Mouse (Mus musculus) kidney, postnatal 14 days (tissue): ENCODE results near the gene Poglut1.
"Not testable (repeated sequence)": the region's sequence is repeated elsewhere in the genome, so short reads cannot be mapped to it uniquely, and the experiment has no call there.

Experiments used
- DNase-seq: peaks from one replicate; pipeline ENCODE4 v3.0.0; 2022; ENCODE audit warnings: mixed read lengths

The Poglut1 gene

GRCm38 (mm10) chr16:38536544-38537146, 13.4 kb downstream of the Poglut1 start:
- DNase-seq = peak; percentile 77

DNA sequence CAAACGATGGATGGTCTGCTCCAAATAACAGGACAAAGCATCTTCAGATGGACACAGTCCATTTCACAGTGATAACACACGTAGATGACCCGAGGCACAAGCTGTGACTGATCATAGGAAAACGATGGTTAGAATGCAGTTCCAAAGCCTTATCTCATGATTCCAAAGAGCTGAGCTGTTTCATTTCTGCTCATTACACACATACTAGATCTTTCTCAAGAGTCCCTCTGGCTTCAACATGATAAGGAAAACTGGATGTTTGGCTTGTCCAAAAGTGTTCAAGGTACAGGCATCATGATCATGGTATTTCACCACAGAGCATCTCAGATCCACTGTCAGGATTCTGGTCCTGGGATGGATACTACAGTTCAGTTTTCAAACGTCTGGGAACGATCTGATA, 23.8 kb downstream of the Poglut1 start:
- DNase-seq = no peak

- peak; percentile 97 for DNase-seq
Observed at GRCm38 (mm10) chr16:38522129-38523084, 27.7 kb downstream of the Poglut1 start, which contains the start of gene Timmdc1. Gene Timmdc1, minus strand, starts transcription at chr16:38522663.

GRCm38 (mm10) chr16:38521211-38521987, 28.7 kb downstream of the Poglut1 start:
- no peak for DNase-seq

DNA sequence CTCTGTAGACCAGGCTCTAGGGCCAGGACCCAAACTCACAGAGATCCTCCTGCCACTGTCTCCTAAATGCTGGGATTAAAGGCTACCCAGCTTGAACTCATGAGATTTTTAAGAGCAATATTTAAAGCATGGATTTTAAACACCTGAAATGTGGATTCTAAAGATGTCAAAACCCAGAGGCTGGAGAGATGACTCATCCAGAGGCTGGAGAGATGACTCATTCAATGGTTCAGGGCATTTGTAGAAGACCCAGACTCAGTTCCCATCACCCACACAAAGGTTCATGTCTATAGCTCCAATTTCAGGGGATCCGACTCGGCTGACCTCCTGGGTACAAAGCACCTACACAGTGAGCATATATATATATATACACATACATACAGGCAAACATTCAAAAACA, 30.9 kb downstream of the Poglut1 start:
- DNase-seq = no peak

DNA sequence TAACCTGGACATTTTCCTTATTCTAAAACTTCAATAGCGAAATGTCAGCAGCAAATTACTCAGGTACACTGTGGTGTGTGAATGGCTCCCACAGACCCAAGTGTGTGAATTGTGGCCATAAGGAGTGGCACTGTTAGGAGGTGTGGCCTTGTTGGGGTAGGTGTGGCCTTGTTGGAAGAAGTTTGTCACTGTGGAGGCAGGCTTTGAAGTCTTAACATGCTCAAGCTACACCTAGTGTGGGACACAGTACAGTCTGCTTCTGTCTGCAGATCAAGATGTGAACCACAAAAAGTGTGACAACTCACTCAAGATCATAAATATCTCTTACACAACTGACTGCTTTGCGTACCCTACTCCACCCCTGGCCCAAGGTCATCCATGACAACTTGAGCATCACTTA, 39.2 kb downstream of the Poglut1 start:
- no peak for DNase-seq

GRCm38 (mm10) chr16:38506041-38506634, 43.9 kb downstream of the Poglut1 start:
- DNase-seq = peak; percentile 72

DNA sequence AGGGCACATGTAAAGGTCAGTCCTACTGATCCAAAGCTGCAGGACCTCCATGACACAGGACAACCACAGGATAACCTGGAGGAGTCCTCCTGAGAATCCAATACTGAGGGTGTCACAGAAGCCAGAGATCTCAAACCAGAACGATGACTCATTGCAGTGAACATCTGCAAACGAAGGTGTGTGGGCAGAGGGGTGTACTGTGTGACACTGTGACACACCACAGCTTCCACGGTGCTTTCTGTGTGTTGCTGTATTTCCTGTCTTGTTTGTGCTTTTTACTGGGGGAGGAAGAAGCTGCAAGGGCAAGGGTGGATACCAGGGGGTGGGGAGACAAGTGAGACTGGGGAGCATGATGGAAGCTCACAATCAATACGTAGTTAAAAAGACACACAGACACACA, 46.5 kb downstream of the Poglut1 start:
- DNase-seq = no peak

DNA sequence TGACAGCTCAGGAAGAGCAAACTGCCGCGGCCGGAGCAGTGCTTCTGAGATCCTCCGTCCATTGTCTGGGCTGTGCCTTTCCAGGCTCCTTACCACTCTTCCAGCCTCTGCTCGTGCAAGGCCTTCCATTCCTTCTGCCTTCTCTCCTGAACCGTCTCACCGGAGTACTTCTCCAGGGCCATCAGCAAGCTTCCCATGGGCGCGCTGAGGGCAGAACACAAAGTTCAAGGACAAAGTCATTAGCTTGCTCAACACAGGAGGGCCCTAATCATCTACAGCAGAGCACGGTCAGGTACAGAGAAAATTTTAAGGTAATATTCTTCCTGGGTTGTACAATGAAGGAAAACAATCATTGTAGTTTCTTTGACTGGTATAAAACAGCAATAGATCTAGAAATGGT, 47.6 kb downstream of the Poglut1 start:
- DNase-seq = no peak

DNA sequence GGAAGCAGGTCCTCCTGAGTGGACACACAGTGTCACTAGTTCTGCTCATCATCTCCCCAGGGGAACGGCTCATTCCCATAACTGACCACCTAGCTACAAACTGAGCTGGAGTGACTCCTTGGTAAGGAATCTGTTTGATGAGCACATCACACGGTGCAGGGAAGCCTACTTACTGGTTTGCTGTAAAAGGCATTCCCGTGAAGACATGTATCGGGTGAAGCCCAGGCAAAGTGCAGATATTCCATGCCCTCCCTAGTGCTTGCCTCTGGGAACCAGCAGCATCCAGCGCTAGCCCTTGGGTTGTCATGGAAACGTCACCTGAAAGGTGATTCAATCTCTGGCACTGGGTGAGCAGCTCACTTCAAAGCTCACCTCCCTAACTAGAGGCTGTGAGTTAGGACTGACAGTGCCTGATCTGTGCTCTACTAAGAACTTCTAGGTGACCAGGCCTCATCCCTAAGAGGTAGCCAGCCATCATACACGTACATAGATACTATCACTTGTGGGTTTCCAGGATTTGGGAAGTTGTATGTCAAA, 53.4 kb downstream of the Poglut1 start:
- DNase-seq = no peak

DNA sequence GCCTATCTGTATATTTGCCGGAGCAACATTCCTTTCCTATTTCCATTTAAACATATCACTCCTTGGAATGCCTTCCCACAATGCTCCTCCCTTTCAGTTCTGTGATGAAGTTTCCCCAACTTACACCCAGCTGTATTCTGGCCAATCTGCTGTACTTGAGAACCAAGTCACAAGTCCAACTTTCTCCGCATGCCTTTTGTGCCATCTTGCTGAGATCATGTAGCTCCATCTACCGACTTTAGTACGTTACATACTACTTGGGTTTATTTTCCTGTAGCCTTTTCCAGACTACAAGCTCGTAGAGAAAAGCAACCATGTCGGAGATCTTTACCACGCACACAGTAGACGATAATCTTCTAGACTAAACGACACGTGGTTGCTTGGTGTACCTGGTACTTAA, 56.2 kb downstream of the Poglut1 start:
- peak; percentile 13 for DNase-seq

- DNase-seq = no peak
Observed at GRCm38 (mm10) chr16:38492551-38492950, 57.5 kb downstream of the Poglut1 start.

DNA sequence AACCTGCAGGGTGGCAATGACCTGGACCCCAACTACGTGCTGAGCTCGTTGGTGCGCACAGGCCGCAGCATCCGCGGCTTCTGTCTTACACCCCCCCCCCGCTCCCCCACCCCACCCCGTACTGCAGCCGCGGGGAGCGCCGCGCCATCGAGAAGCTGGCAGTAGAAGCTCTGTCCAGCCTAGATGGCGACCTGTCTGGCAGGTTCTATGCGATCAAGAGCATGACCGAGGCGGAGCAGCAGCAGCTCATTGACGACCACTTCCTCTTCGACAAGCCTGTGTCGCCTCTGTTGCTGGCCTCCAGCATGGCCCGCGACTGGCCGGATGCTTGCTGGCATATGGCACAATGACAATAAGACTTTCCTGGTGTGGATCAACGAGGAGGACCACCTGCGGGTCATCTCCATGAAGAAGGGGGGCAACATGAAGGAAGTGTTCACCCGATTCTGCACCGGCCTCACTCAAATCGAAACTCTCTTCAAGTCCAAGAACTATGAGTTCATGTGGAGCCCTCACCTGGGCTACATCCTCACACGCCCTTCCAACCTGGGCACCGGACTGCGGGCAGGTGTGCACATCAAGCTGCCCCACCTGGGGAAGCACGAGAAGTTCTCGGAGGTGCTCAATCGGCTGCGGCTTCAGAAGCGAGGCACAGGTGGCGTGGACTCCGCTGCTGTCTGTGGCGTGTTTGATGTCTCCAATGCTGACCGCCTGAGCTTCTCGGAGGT, 66.3 kb downstream of the Poglut1 start:
- DNase-seq = peak; percentile 7

GRCm38 (mm10) chr16:38482780-38483562, 67.1 kb downstream of the Poglut1 start:
- peak; percentile 40 for DNase-seq

DNA sequence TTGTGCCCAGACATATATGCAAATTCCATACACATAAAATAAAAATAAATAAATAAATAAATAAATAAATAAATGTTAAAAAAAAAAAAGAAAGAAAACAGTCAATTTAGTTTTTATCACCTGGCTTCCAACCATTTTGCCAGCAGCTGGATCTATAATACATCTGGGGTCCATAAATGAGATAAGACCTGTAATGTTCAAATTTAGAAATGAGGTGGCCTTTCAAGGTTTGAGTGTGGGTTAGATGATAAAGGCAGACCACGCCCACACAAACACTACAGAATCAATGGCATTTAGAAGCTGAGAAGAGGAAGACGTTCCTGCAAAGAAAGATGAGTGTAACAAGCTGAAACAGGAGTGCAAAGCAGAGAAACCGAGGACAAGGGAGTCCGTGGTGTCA, 68.7 kb downstream of the Poglut1 start:
- DNase-seq = no peak

DNA sequence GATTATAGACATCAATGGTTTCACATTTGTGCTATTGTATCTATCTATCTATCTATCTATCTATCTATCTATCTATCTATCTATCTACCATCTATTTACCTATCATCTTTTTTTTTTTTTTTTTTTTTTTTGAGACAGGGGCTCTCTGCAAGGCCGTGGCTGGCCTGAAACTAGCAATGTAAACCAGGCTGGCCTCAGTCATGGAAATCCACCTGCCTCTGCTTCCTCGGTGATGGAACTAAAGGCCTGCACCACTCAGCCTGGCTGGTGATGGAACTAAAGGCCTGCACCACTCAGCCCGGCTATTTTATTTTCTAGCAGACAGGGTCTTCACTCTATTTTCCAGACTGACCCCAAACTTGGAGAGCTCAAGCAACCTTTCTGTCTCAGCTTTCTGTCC, 71.8 kb downstream of the Poglut1 start:
- no peak for DNase-seq

DNA sequence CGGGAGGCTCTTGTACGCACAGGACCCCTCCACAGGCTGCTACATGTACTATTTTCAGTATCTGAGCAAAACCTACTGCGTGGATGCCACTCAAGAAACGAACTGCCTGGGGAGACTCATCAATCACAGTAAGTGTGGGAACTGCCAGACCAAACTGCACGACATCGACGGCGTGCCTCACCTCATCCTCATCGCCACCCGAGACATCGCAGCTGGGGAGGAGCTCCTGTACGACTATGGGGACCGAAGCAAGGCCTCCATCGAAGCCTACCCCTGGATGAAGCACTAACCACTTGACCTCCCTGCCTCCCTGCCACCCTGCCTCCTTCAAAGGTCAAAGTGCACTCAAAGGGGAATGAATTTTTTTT, 72.8 kb downstream of the Poglut1 start:
- DNase-seq = not testable (repeated sequence)

- peak; percentile 27 for DNase-seq
Observed at GRCm38 (mm10) chr16:38476312-38477240, 73.5 kb downstream of the Poglut1 start.

DNA sequence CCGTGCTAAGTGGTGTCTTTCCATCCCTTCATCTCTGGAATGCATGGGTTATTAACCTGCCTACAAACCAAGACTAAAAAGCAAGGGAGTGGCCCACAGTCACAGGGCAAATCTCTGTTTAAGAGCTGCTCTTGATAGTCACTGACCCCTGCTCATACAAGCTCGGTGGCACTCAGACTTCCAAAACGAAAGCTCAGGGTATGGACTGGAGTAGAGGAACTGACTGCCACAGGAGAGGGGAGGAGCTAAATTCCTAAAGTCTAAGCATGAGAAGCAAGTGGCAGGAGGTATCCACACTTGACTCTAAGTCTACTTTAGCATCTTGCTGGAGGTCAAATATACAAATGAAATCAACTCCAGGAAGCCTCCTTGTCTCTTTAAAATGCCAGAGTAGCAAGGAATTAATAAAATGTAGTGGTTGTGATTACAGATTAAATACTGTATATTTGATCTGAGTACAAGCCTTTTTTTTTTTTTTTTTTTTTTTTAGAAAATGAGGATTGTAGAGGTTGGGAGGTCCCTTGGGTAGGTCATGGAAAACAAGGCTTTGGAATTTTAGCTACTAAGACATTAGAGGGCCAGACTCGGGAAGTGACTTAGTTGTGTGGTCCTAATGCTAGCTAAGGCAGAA, 74.3 kb downstream of the Poglut1 start:
- no peak for DNase-seq
